7 mouse cellular contexts compared by ENCODE assay signal in the genomic region with DNA sequence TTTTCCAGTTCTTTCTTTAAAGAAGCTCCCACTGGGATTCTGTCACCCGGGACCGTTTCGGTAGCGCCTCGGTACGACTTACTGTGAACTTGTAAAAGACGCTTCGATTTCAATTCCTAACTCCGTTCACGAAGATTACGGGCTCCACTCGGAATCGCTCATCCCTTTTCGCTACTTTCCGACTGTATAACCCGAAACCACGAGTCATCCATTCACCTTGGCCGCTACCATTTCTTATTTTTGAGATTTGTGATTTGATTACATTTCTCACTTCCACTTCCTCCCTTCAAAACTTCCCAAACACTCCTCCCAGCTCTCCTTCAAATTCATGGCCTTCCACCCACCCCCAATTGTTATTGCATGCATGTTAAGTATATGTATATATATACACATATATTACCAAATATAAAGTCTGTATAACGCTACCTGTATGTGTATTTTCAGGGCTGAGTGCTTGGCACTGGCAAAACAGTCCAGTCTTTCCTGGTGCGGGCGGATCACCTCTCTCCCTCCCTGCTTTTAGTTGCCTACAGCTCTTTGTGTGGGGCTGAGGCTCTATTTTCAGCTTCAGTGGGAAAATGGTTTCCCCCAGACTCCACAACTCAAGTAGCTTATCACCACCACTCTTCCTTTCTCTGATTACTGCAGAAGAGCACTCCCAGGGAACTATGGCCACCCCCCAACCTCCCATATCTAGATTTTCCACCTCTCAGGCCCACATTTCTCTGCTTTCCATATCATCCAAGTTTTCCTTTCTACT. TPM values are rescaled to one million over a fixed set of nuclear protein-coding genes. Genes with fewer than 3 reads are reported as not detected.
A peak's percentile ranks its signal among the peaks of the same experiment; 100 is the strongest.
DNase-seq lines count a peak whose midpoint lies in the region; ATAC-seq and TF ChIP-seq lines count a peak whose summit lies in the region.

No protein-coding gene starts in this region.

- no peak for TF ChIP-seq CTCF in stomach, postnatal 0 days (IDR thresholded peaks at IDR 0.05; ENCODE audit: low read depth)

- H3K36me3 ChIP-seq in megakaryocyte, embryonic 14.5 days (replicated peaks; ENCODE audit: low read length), result peaks cover 38% of the 10 kb centered on the region
- peaks cover 34% of the 10 kb centered on the region for H3K36me3 ChIP-seq in forebrain, embryonic 13.5 days (ENCODE audit: poor library complexity, severe bottlenecking)
- peaks cover 31% of the 10 kb centered on the region for H3K36me3 ChIP-seq in liver, embryonic 13.5 days
- peaks cover 33% of the 10 kb centered on the region for H3K36me3 ChIP-seq in stomach, postnatal 0 days (ENCODE audit: control insufficient read depth, insufficient read depth, low read length)

- peak overlapping the region; percentile 60 for H3K4me2 ChIP-seq in forebrain, embryonic 13.5 days
- H3K4me2 ChIP-seq in liver, embryonic 13.5 days, result peak overlapping the region; percentile 65
- peak overlapping the region; percentile 50 for H3K4me2 ChIP-seq in stomach, postnatal 0 days (replicated peaks; ENCODE audit: low read depth)

- peak overlapping the region; percentile 58 for H3K9ac ChIP-seq in forebrain, embryonic 13.5 days
- H3K9ac ChIP-seq in liver, embryonic 13.5 days, result peak overlapping the region; percentile 56
- H3K9ac ChIP-seq in stomach, postnatal 0 days (ENCODE audit: low read length), result 0 out of 2 replicates have a peak overlapping the region, but pooled peaks have one; percentile 19

- no peak for ATAC-seq in megakaryocyte, adult 5-6 weeks (ENCODE audit: poor library complexity, severe bottlenecking)
- ATAC-seq in forebrain, embryonic 13.5 days, result no peak
- ATAC-seq in liver, embryonic 13.5 days (ENCODE audit: low read depth), result no peak
- ATAC-seq in stomach, postnatal 0 days (ENCODE audit: low FRiP score, low TSS enrichment), result no peak

- no peaks in the 10 kb centered on the region for H3K9me3 ChIP-seq in megakaryocyte, embryonic 14.5 days
- H3K9me3 ChIP-seq in forebrain, embryonic 13.5 days (replicated peaks), result no peaks in the 10 kb centered on the region
- H3K9me3 ChIP-seq in liver, embryonic 13.5 days (replicated peaks), result no peaks in the 10 kb centered on the region
- no peaks in the 10 kb centered on the region for H3K9me3 ChIP-seq in stomach, postnatal 0 days (ENCODE audit: control insufficient read depth, low read length)

- H3K4me3 ChIP-seq in megakaryocyte, embryonic 14.5 days (replicated peaks), result peak overlapping the region; percentile 90
- H3K4me3 ChIP-seq in forebrain, embryonic 13.5 days, result peak overlapping the region; percentile 48
- peak overlapping the region; percentile 55 for H3K4me3 ChIP-seq in liver, embryonic 13.5 days (replicated peaks)
- peak overlapping the region; percentile 29 for H3K4me3 ChIP-seq in stomach, postnatal 0 days (ENCODE audit: low read depth, low read length)

- TF ChIP-seq EP300 in stomach, postnatal 0 days (optimal IDR thresholded peaks at IDR 0.05), result no peak

- H3K4me1 ChIP-seq in megakaryocyte, embryonic 14.5 days, result peaks cover 83% of the 10 kb centered on the region
- H3K4me1 ChIP-seq in forebrain, embryonic 13.5 days, result 0 out of 2 replicates have a peak, but pooled peaks cover 6% of the 10 kb centered on the region
- H3K4me1 ChIP-seq in liver, embryonic 13.5 days (replicated peaks), result peaks cover 27% of the 10 kb centered on the region
- no peaks in the 10 kb centered on the region for H3K4me1 ChIP-seq in stomach, postnatal 0 days (replicated peaks; ENCODE audit: control insufficient read depth, insufficient read depth)

- H3K27ac ChIP-seq in forebrain, embryonic 13.5 days, result no peak overlapping the region
- H3K27ac ChIP-seq in liver, embryonic 13.5 days, result peak overlapping the region; percentile 13; the same call in 1 of the 2 replicates
- peak overlapping the region; percentile 5; the same call in 1 of the 2 replicates for H3K27ac ChIP-seq in stomach, postnatal 0 days (replicated peaks)

- peaks cover 2% of the 10 kb centered on the region for H3K27me3 ChIP-seq in megakaryocyte, embryonic 14.5 days (replicated peaks)
- H3K27me3 ChIP-seq in forebrain, embryonic 13.5 days, result peaks cover 10% of the 10 kb centered on the region
- H3K27me3 ChIP-seq in liver, embryonic 13.5 days, result 0 out of 2 replicates have a peak, but pooled peaks cover 3% of the 10 kb centered on the region
- no peaks in the 10 kb centered on the region for H3K27me3 ChIP-seq in stomach, postnatal 0 days (ENCODE audit: control insufficient read depth, insufficient read depth, low read length)

- 3% methylated on average over 21 of the region's 21 CpGs for WGBS in forebrain, embryonic 13.5 days
- WGBS in liver, embryonic 13.5 days (ENCODE audit: insufficient replicate concordance), result 4% methylated on average over 21 of the region's 21 CpGs
- WGBS in stomach, postnatal 0 days, result 9% methylated on average over 21 of the region's 21 CpGs

- DNase-seq in liver, embryonic 13.5 days, result no peak
- DNase-seq in stomach, postnatal 0 days (ENCODE audit: low spot score), result no peak
- no peak for DNase-seq in layer of hippocampus, postnatal 25 days (ENCODE audit: extremely low spot score in 1 of 2, low spot score in 1 of 2)
- DNase-seq in right cerebral cortex, adult 18-20 months, result no peak

RNA-seq across cellular contexts. Expression of a gene that starts 9.0 kb away (rescaled TPM):
- polyA plus RNA-seq in megakaryocyte, embryonic 14.5 days (2012; ENCODE audit: insufficient read depth, low replicate concordance), result 7.5 and 44.1 TPM in 2 replicates
- total RNA-seq in megakaryocyte, adult 5-6 weeks (2015), result not detected in 2 replicates
- total RNA-seq in megakaryocyte, adult 5-6 weeks (2017), result not detected in 2 replicates
- polyA plus RNA-seq in forebrain, embryonic 13.5 days (2015; fragmentation: Nextera tagmentation; extraction: Ambion mirVana), result 0.12 and 0.21 TPM in 2 replicates
- polyA plus RNA-seq in liver, embryonic 13.5 days (2015; fragmentation: Nextera tagmentation; extraction: Ambion mirVana), result 0.17 and 0.18 TPM in 2 replicates
- 0.29 and 0.41 TPM in 2 replicates for polyA plus RNA-seq in stomach, postnatal 0 days (2015; fragmentation: Nextera tagmentation; extraction: Ambion mirVana)
- under 1 TPM; 0.80 to 0.96 TPM for total RNA-seq in layer of hippocampus, postnatal 25 days (2021)

RNA-seq across cellular contexts. Expression of a gene that starts 11.2 kb away (rescaled TPM):
- 1.3 and 13.9 TPM in 2 replicates for polyA plus RNA-seq in megakaryocyte, embryonic 14.5 days (2012; ENCODE audit: insufficient read depth, low replicate concordance)
- not detected in 2 replicates for total RNA-seq in megakaryocyte, adult 5-6 weeks (2015)
- total RNA-seq in megakaryocyte, adult 5-6 weeks (2017), result not detected in 2 replicates
- 0.21 and 0.34 TPM in 2 replicates for polyA plus RNA-seq in forebrain, embryonic 13.5 days (2015; fragmentation: Nextera tagmentation; extraction: Ambion mirVana)
- polyA plus RNA-seq in liver, embryonic 13.5 days (2015; fragmentation: Nextera tagmentation; extraction: Ambion mirVana), result 0.09 TPM in 1 of 2 replicates, not detected in the other
- 0.24 and 0.41 TPM in 2 replicates for polyA plus RNA-seq in stomach, postnatal 0 days (2015; fragmentation: Nextera tagmentation; extraction: Ambion mirVana)
- under 1 TPM; 0.68 to 0.89 TPM for total RNA-seq in layer of hippocampus, postnatal 25 days (2021)

RNA-seq across cellular contexts. Expression of a gene that starts 14.5 kb away (rescaled TPM):
- not detected in 2 replicates for polyA plus RNA-seq in megakaryocyte, embryonic 14.5 days (2012; ENCODE audit: insufficient read depth, low replicate concordance)
- 0.18 TPM in 1 of 2 replicates, not detected in the other for total RNA-seq in megakaryocyte, adult 5-6 weeks (2015)
- not detected in 2 replicates for total RNA-seq in megakaryocyte, adult 5-6 weeks (2017)
- polyA plus RNA-seq in forebrain, embryonic 13.5 days (2015; fragmentation: Nextera tagmentation; extraction: Ambion mirVana), result 1.5 TPM in 1 of 2 replicates, not detected in the other
- 0.06 TPM in 1 of 2 replicates, not detected in the other for polyA plus RNA-seq in liver, embryonic 13.5 days (2015; fragmentation: Nextera tagmentation; extraction: Ambion mirVana)
- polyA plus RNA-seq in stomach, postnatal 0 days (2015; fragmentation: Nextera tagmentation; extraction: Ambion mirVana), result 20.2 and 22.5 TPM in 2 replicates
- total RNA-seq in layer of hippocampus, postnatal 25 days (2021), result 1 to 10 TPM; 5.2 to 6.8 TPM

RNA-seq across cellular contexts. Expression of a gene that starts 16.2 kb away (rescaled TPM):
- 42.3 and 83.5 TPM in 2 replicates for polyA plus RNA-seq in megakaryocyte, embryonic 14.5 days (2012; ENCODE audit: insufficient read depth, low replicate concordance)
- total RNA-seq in megakaryocyte, adult 5-6 weeks (2015), result 6.7 and 12.5 TPM in 2 replicates
- total RNA-seq in megakaryocyte, adult 5-6 weeks (2017), result 7.9 and 8.5 TPM in 2 replicates
- 6.0 and 6.4 TPM in 2 replicates for polyA plus RNA-seq in forebrain, embryonic 13.5 days (2015; fragmentation: Nextera tagmentation; extraction: Ambion mirVana)
- 1.9 TPM in 2 replicates for polyA plus RNA-seq in liver, embryonic 13.5 days (2015; fragmentation: Nextera tagmentation; extraction: Ambion mirVana)
- polyA plus RNA-seq in stomach, postnatal 0 days (2015; fragmentation: Nextera tagmentation; extraction: Ambion mirVana), result 7.7 and 13.1 TPM in 2 replicates
- total RNA-seq in layer of hippocampus, postnatal 25 days (2021), result 10 to 100 TPM; 70.1 to 89.0 TPM

RNA-seq across cellular contexts. Expression of a gene that starts 22.9 kb away (rescaled TPM):
- polyA plus RNA-seq in megakaryocyte, embryonic 14.5 days (2012; ENCODE audit: insufficient read depth, low replicate concordance), result 61.5 and 159 TPM in 2 replicates
- 53.9 and 66.6 TPM in 2 replicates for total RNA-seq in megakaryocyte, adult 5-6 weeks (2015)
- 11.2 and 21.8 TPM in 2 replicates for total RNA-seq in megakaryocyte, adult 5-6 weeks (2017)
- polyA plus RNA-seq in forebrain, embryonic 13.5 days (2015; fragmentation: Nextera tagmentation; extraction: Ambion mirVana), result 110 and 124 TPM in 2 replicates
- 12.5 and 15.9 TPM in 2 replicates for polyA plus RNA-seq in liver, embryonic 13.5 days (2015; fragmentation: Nextera tagmentation; extraction: Ambion mirVana)
- polyA plus RNA-seq in stomach, postnatal 0 days (2015; fragmentation: Nextera tagmentation; extraction: Ambion mirVana), result 43.0 and 53.7 TPM in 2 replicates
- 1,000 to 10,000 TPM in 1 of 2 experiments, 100 to 1,000 TPM in 1; 978 to 1,010 TPM for total RNA-seq in layer of hippocampus, postnatal 25 days (2021)

Comparison
In these comparisons a context has a peak if more than half of its experiments do, and no peak if none do; other contexts are left out.
1. H3K4me3 ChIP-seq: peak in every context shown above with its lines; median percentile 90 in megakaryocyte, embryonic 14.5 days; 55 in liver, embryonic 13.5 days; 48 in forebrain, embryonic 13.5 days; 29 in stomach, postnatal 0 days.